Mouse (Mus musculus) layer of hippocampus, adult 9-11 months (tissue): ENCODE measurements at regions not wholly inside any gene's neighbourhood (a gene's known extent, or its start where the extent isn't known, plus 50 kb on each side); places are given as distances from the start of the nearest gene placed in this dataset.

Source experiments
- DNase-seq: peaks from one replicate; pipeline ENCODE4 v3.0.0; 2022

- DNase-seq = no peak
These were observed 80.2 kb upstream of the Sptlc3 start for GRCm38 (mm10) chr2:139413559-139413958.

GRCm38 (mm10) chr2:139417506-139417905, 76.2 kb upstream of the Sptlc3 start:
- DNase-seq = no peak

GRCm38 (mm10) chr2:139422678-139423077, 71.0 kb upstream of the Sptlc3 start:
- no peak for DNase-seq

- DNase-seq = no peak
These were observed 70.3 kb upstream of the Sptlc3 start for GRCm38 (mm10) chr2:139423413-139423812.
